Mouse (Mus musculus) 3134 (cell line): ENCODE measurements at regions not wholly inside any gene's neighbourhood (a gene's known extent, or its start where the extent isn't known, plus 50 kb on each side); places are given as distances from the start of the nearest gene placed in this dataset.
A peak's percentile ranks its signal among the peaks of the same experiment; 100 is the strongest.
"Not testable (repeated sequence)": the region's sequence is repeated elsewhere in the genome, so short reads cannot be mapped to it uniquely, and the experiment has no call there.

Experiments
- DNase-seq: peaks from one replicate; pipeline ENCODE4 v3.0.0-alpha.2; 2011; ENCODE audit warnings: low spot score; ENCODE audit not compliant: insufficient read length; ENCODE audit errors: extremely low read depth

DNA sequence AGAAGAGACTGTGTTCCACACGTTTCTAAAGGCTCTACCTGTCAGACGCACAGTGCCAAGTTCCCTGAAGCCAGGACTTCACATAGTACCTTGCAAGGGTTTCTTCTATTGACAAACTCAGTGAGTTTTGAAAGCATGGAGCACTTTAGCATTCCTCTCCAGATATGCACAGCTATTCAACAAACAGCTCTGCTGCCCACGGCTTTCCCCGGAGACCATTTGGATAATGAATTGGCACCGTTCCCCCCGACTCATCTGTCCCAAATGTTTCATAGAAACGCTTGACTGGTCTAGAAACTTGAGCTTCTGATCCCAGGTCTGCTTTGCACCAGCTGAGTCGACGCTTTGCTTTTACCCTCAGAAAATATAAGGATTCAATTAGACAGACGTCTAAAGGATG lies 162.2 kb upstream of the St6galnac5 start:
- DNase-seq, result no peak

DNA sequence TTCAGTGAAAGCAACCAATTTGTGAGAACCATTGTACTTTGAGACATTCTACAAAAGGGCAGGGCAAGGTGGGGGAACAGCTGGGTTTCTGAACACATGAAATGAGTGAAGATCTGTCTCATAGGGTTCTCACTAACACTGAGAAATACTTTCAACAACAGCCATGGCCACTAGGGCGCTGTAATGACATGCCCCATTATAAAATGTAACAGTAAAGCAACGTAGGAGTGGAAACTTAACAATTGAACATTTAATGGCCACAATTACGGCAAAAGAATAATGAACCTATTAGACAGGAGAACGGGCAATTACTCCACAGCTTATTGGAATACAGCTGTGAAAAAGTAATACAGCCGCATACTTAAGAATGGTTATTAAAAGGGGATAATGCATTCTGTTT lies 158.9 kb upstream of the St6galnac5 start:
- DNase-seq, result no peak

GRCm38 (mm10) chr3:153125335-153125734 lies 143.3 kb upstream of the St6galnac5 start:
- no peak for DNase-seq

DNA sequence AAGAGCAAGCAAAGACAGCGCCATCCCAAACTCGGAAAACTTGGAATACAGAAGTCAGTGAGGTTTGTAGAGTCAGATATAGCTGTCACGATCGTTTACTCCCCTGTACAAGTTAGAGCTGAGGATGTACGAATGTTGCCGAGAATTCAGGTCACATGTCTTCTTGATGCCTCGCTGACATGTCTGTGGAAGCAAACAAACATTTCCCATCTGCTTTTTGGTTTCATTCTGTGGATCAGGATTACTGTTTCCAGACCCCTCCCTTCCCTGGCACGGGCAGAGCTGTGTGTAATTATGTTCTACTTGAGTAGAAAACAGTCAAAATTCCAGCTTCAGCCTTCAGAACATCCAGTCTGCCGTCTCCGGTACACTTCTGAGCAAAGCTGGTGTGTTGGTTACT lies 139.9 kb upstream of the St6galnac5 start:
- no peak for DNase-seq

GRCm38 (mm10) chr3:153119142-153119541 lies 137.1 kb upstream of the St6galnac5 start:
- DNase-seq, result no peak

DNA sequence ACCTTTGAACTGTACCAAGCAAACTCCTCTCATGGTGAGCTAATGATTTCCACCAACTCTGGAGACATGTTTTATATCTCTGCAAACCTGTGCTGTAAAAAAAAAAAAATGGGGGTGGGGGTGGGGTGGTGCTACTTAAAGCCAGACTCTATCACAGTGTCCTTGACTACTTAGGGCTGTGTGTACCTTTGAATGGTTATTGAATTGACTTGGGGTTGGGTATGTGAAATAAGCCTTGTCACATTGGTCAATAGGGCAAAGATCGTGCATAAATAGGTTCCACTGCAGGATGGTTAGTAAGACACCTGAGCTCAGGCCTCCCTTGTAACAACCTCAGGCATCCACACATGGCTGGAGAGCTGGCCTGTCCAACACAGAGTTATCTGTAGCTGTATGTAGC lies 136.6 kb upstream of the St6galnac5 start:
- DNase-seq, result no peak

- DNase-seq, result no peak
These were observed 123.5 kb upstream of the St6galnac5 start for GRCm38 (mm10) chr3:153105591-153105990.

GRCm38 (mm10) chr3:153090572-153090971 lies 108.5 kb upstream of the St6galnac5 start:
- not testable (repeated sequence) for DNase-seq

GRCm38 (mm10) chr3:153085096-153085788 lies 103.2 kb upstream of the St6galnac5 start:
- DNase-seq, result peak; percentile 10

GRCm38 (mm10) chr3:153084226-153085095 lies 102.4 kb upstream of the St6galnac5 start:
- DNase-seq, result no peak

GRCm38 (mm10) chr3:153080371-153080770 lies 98.3 kb upstream of the St6galnac5 start:
- no peak for DNase-seq

GRCm38 (mm10) chr3:153077846-153078703 lies 96.0 kb upstream of the St6galnac5 start:
- DNase-seq, result no peak

GRCm38 (mm10) chr3:153072200-153072919 lies 90.3 kb upstream of the St6galnac5 start:
- DNase-seq, result no peak

GRCm38 (mm10) chr3:153071549-153071948 lies 89.5 kb upstream of the St6galnac5 start:
- no peak for DNase-seq

- no peak for DNase-seq
These were observed 89.1 kb upstream of the St6galnac5 start for GRCm38 (mm10) chr3:153071123-153071522.

DNA sequence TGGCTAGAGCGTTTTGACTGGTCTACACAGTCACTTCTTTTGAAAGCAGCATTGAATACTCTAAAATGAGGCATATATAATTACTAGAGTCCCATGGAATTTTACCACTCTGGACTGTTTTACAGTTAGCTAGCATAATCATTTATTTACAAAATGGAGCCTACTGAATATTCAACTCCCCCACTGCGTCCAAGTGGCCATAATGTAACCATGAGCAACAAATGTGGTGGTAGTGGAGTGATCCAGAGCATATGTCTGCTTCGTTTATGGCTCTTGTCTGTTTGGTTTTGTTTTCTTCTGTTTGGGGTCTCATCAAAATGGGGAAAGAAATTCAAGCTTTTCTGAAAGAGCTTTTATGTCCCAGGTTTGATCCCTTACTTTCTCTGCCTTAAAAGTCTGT lies 83.8 kb upstream of the St6galnac5 start:
- DNase-seq, result no peak

- no peak for DNase-seq
These were observed 71.1 kb upstream of the St6galnac5 start for GRCm38 (mm10) chr3:153053163-153053562.

- no peak for DNase-seq
These were observed 69.5 kb upstream of the St6galnac5 start for GRCm38 (mm10) chr3:153051566-153051965.

GRCm38 (mm10) chr3:153045328-153045727 lies 63.3 kb upstream of the St6galnac5 start:
- DNase-seq, result no peak

DNA sequence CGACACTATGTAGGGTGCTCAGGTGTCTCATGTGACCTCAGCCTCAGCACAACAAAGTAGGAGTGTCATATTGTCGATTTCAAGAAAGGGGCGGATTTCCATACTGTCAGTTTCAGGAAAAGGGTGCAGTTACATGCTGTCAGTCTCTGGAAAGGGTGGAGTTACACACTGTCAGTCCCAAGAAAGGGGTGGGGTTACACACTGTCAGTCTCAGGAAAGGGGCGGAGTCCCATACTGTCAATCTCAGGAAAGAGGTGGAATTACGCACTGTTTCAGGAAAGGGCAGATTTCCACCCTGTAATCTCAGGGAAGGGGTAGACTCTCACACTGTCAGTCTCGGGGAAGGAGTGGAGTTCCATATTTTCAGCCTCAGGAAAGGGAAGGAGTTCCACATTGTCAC lies 51.9 kb upstream of the St6galnac5 start:
- DNase-seq, result no peak
